8 mouse cellular contexts compared by ENCODE assay signal in the genomic region with DNA sequence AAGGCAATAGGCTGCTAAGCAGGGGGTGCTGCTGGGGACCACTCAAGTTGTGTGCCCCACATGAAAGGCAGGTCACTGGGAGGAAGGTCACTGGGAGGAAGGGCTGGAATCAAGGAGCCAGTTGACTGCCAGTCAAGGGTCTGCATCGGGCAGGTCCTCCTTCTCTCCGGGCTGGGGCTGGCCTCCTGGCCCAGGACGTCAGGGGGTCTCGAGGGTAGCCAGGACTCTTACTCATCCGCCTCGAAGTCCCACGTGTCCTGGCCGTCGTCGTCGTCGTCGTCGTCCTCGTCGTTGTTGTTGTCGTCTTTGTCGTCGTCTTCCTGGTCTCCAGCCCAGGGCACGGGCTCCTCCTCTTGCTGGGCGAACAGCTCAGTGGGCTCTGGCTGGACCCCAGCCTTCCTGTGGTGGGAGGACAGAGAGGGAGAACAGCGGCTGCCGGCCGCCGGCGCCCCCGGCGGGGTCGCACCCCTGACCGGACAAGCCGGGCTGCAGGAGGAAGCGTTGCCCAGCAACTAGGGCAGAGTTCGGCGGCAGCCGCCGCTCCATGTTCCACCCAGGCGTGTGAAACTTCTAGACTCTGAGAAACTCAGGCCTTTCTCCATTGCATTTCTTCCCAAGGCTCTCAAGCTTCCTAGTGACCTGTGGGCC. TPM values are rescaled to one million over a fixed set of nuclear protein-coding genes. Genes with fewer than 3 reads are reported as not detected.
DNase-seq lines count a peak whose midpoint lies in the region; ATAC-seq lines count a peak whose summit lies in the region.
"Had no signal": no experiment of that assay in that cellular context is flagged by ENCODE, and none has a peak within 500 bp of the region (broad histone marks: within the 10 kb centered on the region; RNA-seq: fewer than 3 reads in every experiment).

No protein-coding gene starts in this region.

- no peak overlapping the region for H3K9ac ChIP-seq in kidney, embryonic 15.5 days

- 33% methylated on average over 37 of the region's 37 CpGs for WGBS in kidney, embryonic 15.5 days
- 41% methylated on average over 37 of the region's 37 CpGs for WGBS in midbrain, embryonic 10.5 days

- H3K9me3 ChIP-seq in kidney, embryonic 15.5 days (replicated peaks): no peaks in the 10 kb centered on the region
- H3K9me3 ChIP-seq in midbrain, embryonic 10.5 days (replicated peaks): no peaks in the 10 kb centered on the region

- no peak overlapping the region; the same call in 1 of the 2 replicates for H3K27ac ChIP-seq in kidney, embryonic 15.5 days
- peak overlapping the region; percentile 71 for H3K27ac ChIP-seq in midbrain, embryonic 10.5 days (replicated peaks)

- peak overlapping the region; percentile 33 for H3K4me3 ChIP-seq in kidney, embryonic 15.5 days (replicated peaks)
- peak overlapping the region; percentile 43 for H3K4me3 ChIP-seq in midbrain, embryonic 10.5 days

- peak; percentile 9 for DNase-seq in CD4-positive helper T cell, adult 2 months (ENCODE audit: low read depth, low spot score)
- peak; percentile 4 for DNase-seq in Muller cell, postnatal 12 days (ENCODE audit: inconsistent ontology term)
- peak; percentile 60 for DNase-seq in midbrain, embryonic 10.5 days (ENCODE audit: low spot score)
- no peak for DNase-seq in natural killer cell, adult 2 months (ENCODE audit: low spot score in 2 of 2)
- DNase-seq in left cerebral cortex, postnatal 14 days (ENCODE audit: low spot score in 2 of 2): no peak

- intact Hi-C loops in left cerebral cortex, postnatal 14 days (cut with DNase I): no loop called here

- peaks cover 9% of the 10 kb centered on the region for H3K4me1 ChIP-seq in kidney, embryonic 15.5 days
- H3K4me1 ChIP-seq in midbrain, embryonic 10.5 days: peaks cover 9% of the 10 kb centered on the region

- H3K4me2 ChIP-seq in kidney, embryonic 15.5 days: peak overlapping the region; percentile 60

- H3K36me3 ChIP-seq in kidney, embryonic 15.5 days: no peaks in the 10 kb centered on the region
- no peaks in the 10 kb centered on the region for H3K36me3 ChIP-seq in midbrain, embryonic 10.5 days

- H3K27me3 ChIP-seq in kidney, embryonic 15.5 days: no peaks in the 10 kb centered on the region
- 0 out of 2 replicates have a peak, but pooled peaks cover 4% of the 10 kb centered on the region for H3K27me3 ChIP-seq in midbrain, embryonic 10.5 days (ENCODE audit: low read depth, poor library complexity, severe bottlenecking)

- ATAC-seq in granulocyte monocyte progenitor cell, adult 5-6 weeks (replicated peaks; ENCODE audit: poor library complexity, severe bottlenecking): peak; percentile 44
- ATAC-seq in kidney, embryonic 15.5 days (replicated peaks; ENCODE audit: low FRiP score): peak; percentile 83

RNA-seq across cellular contexts. Expression of a gene that starts 7.5 kb away (rescaled TPM):
- not detected in 2 replicates for total RNA-seq in granulocyte monocyte progenitor cell, adult 5-6 weeks (2014; fragmentation: Nextera tagmentation)
- not detected in 2 replicates for total RNA-seq in granulocyte monocyte progenitor cell, adult 5-6 weeks (2017)
- 4.4 and 4.5 TPM in 2 replicates for polyA plus RNA-seq in kidney, embryonic 15.5 days (2015; fragmentation: Nextera tagmentation; extraction: Ambion mirVana)
- 0.62 and 0.95 TPM in 2 replicates for polyA plus RNA-seq in midbrain, embryonic 10.5 days (2016; fragmentation: Nextera tagmentation; extraction: Ambion mirVana)
- under 1 TPM; 0.44 to 0.53 TPM for total RNA-seq in left cerebral cortex, postnatal 14 days (2021)

RNA-seq across cellular contexts. Expression of a gene that starts 7.6 kb away (rescaled TPM):
- total RNA-seq in granulocyte monocyte progenitor cell, adult 5-6 weeks (2014; fragmentation: Nextera tagmentation): not detected in 2 replicates
- total RNA-seq in granulocyte monocyte progenitor cell, adult 5-6 weeks (2017): not detected in 2 replicates
- not detected in 2 replicates for polyA plus RNA-seq in kidney, embryonic 15.5 days (2015; fragmentation: Nextera tagmentation; extraction: Ambion mirVana)
- not detected in 2 replicates for polyA plus RNA-seq in midbrain, embryonic 10.5 days (2016; fragmentation: Nextera tagmentation; extraction: Ambion mirVana)
- not detected for total RNA-seq in left cerebral cortex, postnatal 14 days (2021)
- polyA plus RNA-seq: cortical plate, adult 2 months had no signal

RNA-seq across cellular contexts. Expression of a gene that starts 41.5 kb away (rescaled TPM):
- 124 and 139 TPM in 2 replicates for total RNA-seq in granulocyte monocyte progenitor cell, adult 5-6 weeks (2014; fragmentation: Nextera tagmentation)
- total RNA-seq in granulocyte monocyte progenitor cell, adult 5-6 weeks (2017): 129 and 142 TPM in 2 replicates
- 71.8 and 76.7 TPM in 2 replicates for polyA plus RNA-seq in kidney, embryonic 15.5 days (2015; fragmentation: Nextera tagmentation; extraction: Ambion mirVana)
- 77.1 and 77.2 TPM in 2 replicates for polyA plus RNA-seq in midbrain, embryonic 10.5 days (2016; fragmentation: Nextera tagmentation; extraction: Ambion mirVana)
- total RNA-seq in left cerebral cortex, postnatal 14 days (2021): 10 to 100 TPM; 80.8 to 87.3 TPM

RNA-seq across cellular contexts. Expression of a gene that starts 47.0 kb away (rescaled TPM):
- not detected in 2 replicates for total RNA-seq in granulocyte monocyte progenitor cell, adult 5-6 weeks (2014; fragmentation: Nextera tagmentation)
- total RNA-seq in granulocyte monocyte progenitor cell, adult 5-6 weeks (2017): not detected in 2 replicates
- 3.8 and 4.2 TPM in 2 replicates for polyA plus RNA-seq in kidney, embryonic 15.5 days (2015; fragmentation: Nextera tagmentation; extraction: Ambion mirVana)
- polyA plus RNA-seq in midbrain, embryonic 10.5 days (2016; fragmentation: Nextera tagmentation; extraction: Ambion mirVana): 0.32 and 0.68 TPM in 2 replicates
- total RNA-seq in left cerebral cortex, postnatal 14 days (2021): under 1 TPM in 1 of 2 experiments, not detected in 1; 0.51 TPM
- polyA plus RNA-seq: cortical plate, adult 2 months had no signal

Comparison
In these comparisons a context has a peak if more than half of its experiments do, and no peak if none do; other contexts are left out.
1. DNase-seq: peak in CD4-positive helper T cell, adult 2 months (single experiment), Muller cell, postnatal 12 days (single experiment) and midbrain, embryonic 10.5 days (single experiment); none in natural killer cell, adult 2 months (0 of 2) and left cerebral cortex, postnatal 14 days (0 of 2).